8 mouse cellular contexts compared by ENCODE assay signal in the genomic region with DNA sequence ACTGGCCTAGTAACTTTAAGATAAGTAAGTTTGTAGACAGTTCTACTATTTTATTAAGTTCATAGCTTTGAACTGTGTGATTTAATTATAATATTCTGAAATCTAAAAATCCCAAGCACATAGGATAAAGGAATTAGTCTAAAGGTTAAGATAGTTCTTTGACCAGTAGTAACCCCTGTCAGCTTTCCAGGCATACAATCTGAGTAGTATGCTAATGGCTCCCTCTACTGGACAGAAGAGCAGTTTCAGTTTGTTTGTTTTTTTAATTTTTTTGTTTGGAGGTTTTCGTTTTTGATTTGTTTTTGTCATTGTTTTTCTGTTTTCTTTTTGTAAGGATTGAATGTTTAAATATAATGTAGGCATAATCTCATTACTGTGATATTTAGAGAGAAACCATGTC. TPM values are rescaled to one million over a fixed set of nuclear protein-coding genes. Genes with fewer than 3 reads are reported as not detected.
DNase-seq lines count a peak whose midpoint lies in the region; TF ChIP-seq lines count a peak whose summit lies in the region.

No protein-coding gene starts in this region.

- peak; percentile 26 for DNase-seq in adrenal gland, postnatal 14 days
- DNase-seq in adrenal gland, postnatal 36 days: no peak
- DNase-seq in layer of hippocampus, adult 11-12 months (ENCODE audit: low spot score): peak; percentile 17
- no peak for DNase-seq in layer of hippocampus, adult 18-20 months (ENCODE audit: low spot score in 2 of 2)
- peak; percentile 28 for DNase-seq in lung, postnatal 10 days
- no peak for DNase-seq in ovary, postnatal 36 days (ENCODE audit: low spot score)
- DNase-seq in right cerebral cortex, postnatal 10 days (ENCODE audit: low spot score in 2 of 2): no peak

- H3K4me3 ChIP-seq in bone marrow, adult 2 months (replicated peaks; ENCODE audit: control insufficient read depth, low read depth, low read length): no peak overlapping the region

- WGBS in bone marrow, adult 2 months: 2% methylated on average over 1 of the region's 1 CpGs

- H3K4me1 ChIP-seq in bone marrow, adult 2 months (ENCODE audit: control insufficient read depth, insufficient read depth, low read length): no peaks in the 10 kb centered on the region

- no peak overlapping the region for H3K27ac ChIP-seq in bone marrow, adult 2 months (ENCODE audit: control insufficient read depth, insufficient read depth, low read depth, low read length, poor library complexity)

- no peak for TF ChIP-seq POLR2A in bone marrow, adult 2 months (IDR thresholded peaks at IDR 0.05; ENCODE audit: borderline replicate concordance, control insufficient read depth, low read depth, low read length)

- peak; percentile 40 for TF ChIP-seq CTCF in bone marrow, adult 2 months (IDR thresholded peaks at IDR 0.05; ENCODE audit: control insufficient read depth, insufficient read depth, low read length)

RNA-seq across cellular contexts. Expression of gene Col4a3bp, which starts 51.2 kb away (rescaled TPM):
- total RNA-seq in adrenal gland, postnatal 14 days (2021): 75.5 and 81.6 TPM in 2 replicates
- total RNA-seq in adrenal gland, postnatal 36 days (2021): 100 to 1,000 TPM in 1 of 2 experiments, 10 to 100 TPM in 1; 84.4 to 113 TPM
- 10 to 100 TPM; 65.4 to 73.8 TPM for total RNA-seq in layer of hippocampus, adult 18-20 months (2021)
- polyA plus RNA-seq in bone marrow, adult 2 months (2011; ENCODE audit: insufficient read depth, insufficient read length, low replicate concordance, missing spikeins): 10.9 and 18.0 TPM in 2 replicates

RNA-seq across cellular contexts. Expression of gene Polk, which starts 51.2 kb away (rescaled TPM):
- 26.6 and 33.3 TPM in 2 replicates for total RNA-seq in adrenal gland, postnatal 14 days (2021)
- 10 to 100 TPM; 32.8 to 38.8 TPM for total RNA-seq in adrenal gland, postnatal 36 days (2021)
- 10 to 100 TPM; 13.5 to 14.3 TPM for total RNA-seq in layer of hippocampus, adult 18-20 months (2021)
- polyA plus RNA-seq in bone marrow, adult 2 months (2011; ENCODE audit: insufficient read depth, insufficient read length, low replicate concordance, missing spikeins): 3.5 and 6.6 TPM in 2 replicates

Comparison
In these comparisons a context has a peak if more than half of its experiments do, and no peak if none do; other contexts are left out.
1. DNase-seq: peak in adrenal gland, postnatal 14 days (single experiment), layer of hippocampus, adult 11-12 months (single experiment) and lung, postnatal 10 days (single experiment); none in adrenal gland, postnatal 36 days (0 of 2), layer of hippocampus, adult 18-20 months (0 of 2), ovary, postnatal 36 days (single experiment) and right cerebral cortex, postnatal 10 days (0 of 2).